Mouse (Mus musculus): ENCODE measurements at regions not wholly inside any gene's neighbourhood (a gene's known extent, or its start where the extent isn't known, plus 50 kb on each side); places are given as distances from the start of the nearest gene placed in this dataset.

- Histone ChIP-seq H3K36me3 (ENCODE audit: control insufficient read depth, insufficient read depth, low read length) (no peaks in the 10 kb centered on the region), H3K4me1 (ENCODE audit: control insufficient read depth, insufficient read depth, low read length) (no peaks in the 10 kb centered on the region), H3K9me3 (replicated peaks; ENCODE audit: control insufficient read depth, low read length) (no peaks in the 10 kb centered on the region), H3K4me3 (ENCODE audit: low read depth, low read length) (no peak overlapping the region), H3K27ac (ENCODE audit: low read depth, low read length) (no peak overlapping the region), H3K27me3 (ENCODE audit: control insufficient read depth, insufficient read depth, low read length) (no peaks in the 10 kb centered on the region), H3K4me2 (no peak overlapping the region), H3K9ac (ENCODE audit: low read depth, low read length) (no peak overlapping the region)
- WGBS (ENCODE audit: insufficient replicate concordance): 74% methylated on average over 7 of the region's 7 CpGs
- no peak for ATAC-seq (replicated peaks; ENCODE audit: insufficient number of reproducible peaks, low FRiP score, low TSS enrichment)
Measured at GRCm38 (mm10) chr10:70713306-70713705, 57.5 kb upstream of the Phyhipl start.

DNA sequence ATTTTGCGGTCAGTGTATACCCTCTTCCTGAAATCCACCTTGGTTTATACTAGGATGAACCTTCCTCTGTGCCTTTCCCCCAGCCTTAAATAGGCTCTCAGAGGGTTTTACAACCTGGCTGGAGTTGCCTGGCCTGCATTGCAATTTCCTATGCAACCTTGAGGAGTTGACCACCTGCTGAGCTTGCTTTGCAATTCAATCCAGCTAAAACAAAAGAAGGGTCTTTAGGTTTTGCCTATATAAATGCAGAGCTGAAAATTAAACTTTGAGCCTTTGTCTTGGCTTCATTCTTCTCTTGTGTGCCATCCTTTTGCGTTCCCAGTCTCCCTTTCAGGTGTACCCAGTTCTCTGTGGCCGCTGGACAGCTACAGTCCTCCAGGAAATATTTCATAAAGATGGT lies 53.0 kb upstream of the Phyhipl start:
- no peak overlapping the region for H3K4me3 ChIP-seq (ENCODE audit: low read depth, low read length)
- H3K4me1 ChIP-seq (ENCODE audit: control insufficient read depth, insufficient read depth, low read length): no peaks in the 10 kb centered on the region
- ATAC-seq (replicated peaks; ENCODE audit: insufficient number of reproducible peaks, low FRiP score, low TSS enrichment): no peak
- no peak overlapping the region for H3K9ac ChIP-seq (ENCODE audit: low read depth, low read length)
- H3K4me2 ChIP-seq: no peak overlapping the region
- no peaks in the 10 kb centered on the region for H3K27me3 ChIP-seq (ENCODE audit: control insufficient read depth, insufficient read depth, low read length)
- H3K9me3 ChIP-seq (replicated peaks; ENCODE audit: control insufficient read depth, low read length): no peaks in the 10 kb centered on the region
- no peaks in the 10 kb centered on the region for H3K36me3 ChIP-seq (ENCODE audit: control insufficient read depth, insufficient read depth, low read length)
- 68% methylated on average over 3 of the region's 3 CpGs for WGBS (ENCODE audit: insufficient replicate concordance)
- no peak overlapping the region for H3K27ac ChIP-seq (ENCODE audit: low read depth, low read length)
